Mouse (Mus musculus) telencephalon, adult 2 months (tissue): ENCODE data around the gene Abhd6.
A peak's percentile ranks its signal among the peaks of the same experiment; 100 is the strongest.

ENCODE experiments used
- DNase-seq: peaks from one replicate; pipeline ENCODE4 v3.0.0-alpha.2; 2011; ENCODE audit warnings: low read depth, low spot score

Abhd6 gene

GRCm38 (mm10) chr14:8062076-8062475 is 59.4 kb downstream of the Abhd6 start:
- no peak for DNase-seq

- peak; percentile 76 for DNase-seq
Observed at GRCm38 (mm10) chr14:8062537-8063301, 60.0 kb downstream of the Abhd6 start.

DNA sequence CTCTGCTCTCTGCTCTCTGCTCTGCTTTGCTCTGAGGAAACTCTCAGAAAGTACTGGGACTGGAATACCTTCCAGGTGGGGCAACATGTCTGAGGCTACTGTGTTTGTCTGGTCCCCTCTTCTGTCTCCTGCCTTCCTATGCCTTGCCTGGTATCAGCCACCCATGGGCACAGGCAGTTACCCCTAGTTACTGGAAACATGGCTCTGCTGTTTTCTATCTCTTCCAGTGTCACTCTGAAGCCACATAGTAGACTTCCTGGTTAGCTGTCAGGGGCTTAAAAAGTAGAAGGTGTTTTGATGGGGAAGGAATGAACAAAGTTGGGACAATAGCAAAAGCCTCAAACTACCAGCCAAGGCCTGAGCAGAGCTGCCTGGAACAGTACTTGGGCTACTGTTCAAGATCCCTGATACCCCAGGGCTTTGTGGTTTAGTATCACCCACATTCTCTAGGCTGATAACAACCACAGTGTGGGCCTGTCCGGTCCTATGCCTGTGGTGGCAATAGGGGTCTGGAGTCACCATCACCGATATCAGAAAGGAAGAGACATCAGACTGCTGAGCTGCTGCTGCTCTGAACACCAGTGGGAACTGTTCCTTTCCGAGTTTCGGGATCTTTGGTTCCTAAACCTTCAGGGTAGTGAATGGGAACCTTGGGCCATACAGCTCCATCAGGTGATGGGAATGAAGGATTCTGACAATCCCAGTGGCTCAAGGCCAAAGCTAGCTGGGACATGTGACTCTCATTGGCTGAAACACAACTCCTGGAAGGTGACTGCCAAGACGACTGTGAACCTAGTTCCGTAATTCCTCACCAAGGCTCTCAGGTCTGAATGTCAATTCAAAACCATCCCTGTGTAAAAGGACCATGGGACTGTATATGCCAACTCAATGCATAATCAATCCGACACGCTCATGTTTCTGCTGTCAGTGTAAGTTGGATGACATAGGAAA is 61.4 kb downstream of the Abhd6 start:
- no peak for DNase-seq

DNA sequence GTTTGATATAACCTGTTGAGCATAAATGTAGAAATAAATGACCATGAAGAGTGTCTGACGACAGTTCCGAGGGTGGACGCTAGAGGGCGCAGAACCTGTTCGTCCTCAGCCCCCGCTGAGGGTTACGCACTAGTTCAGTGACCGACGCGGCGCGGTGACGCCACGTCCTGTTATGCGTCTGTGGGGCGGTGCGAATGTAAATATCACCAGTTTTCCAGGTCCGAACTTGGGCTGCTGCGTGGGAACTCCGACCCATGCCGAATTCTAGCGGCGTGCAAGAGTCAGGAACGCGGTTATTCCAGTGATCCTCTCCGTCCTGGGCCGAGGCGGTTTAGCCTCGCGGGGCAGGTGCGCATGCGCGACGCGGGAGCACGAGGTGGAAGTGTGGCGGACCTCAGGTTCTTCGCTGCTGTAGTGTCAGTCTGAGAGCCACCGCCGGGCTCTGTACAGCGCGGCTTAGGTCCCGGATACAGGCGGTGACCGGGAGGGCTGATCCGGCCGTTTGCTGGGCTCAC is 77.5 kb downstream of the Abhd6 start, which contains the start of gene Rpp14:
TSS of gene Rpp14 (plus strand) at position 203 of the 515 bp plus-strand sequence.
- DNase-seq: peak; percentile 92

DNA sequence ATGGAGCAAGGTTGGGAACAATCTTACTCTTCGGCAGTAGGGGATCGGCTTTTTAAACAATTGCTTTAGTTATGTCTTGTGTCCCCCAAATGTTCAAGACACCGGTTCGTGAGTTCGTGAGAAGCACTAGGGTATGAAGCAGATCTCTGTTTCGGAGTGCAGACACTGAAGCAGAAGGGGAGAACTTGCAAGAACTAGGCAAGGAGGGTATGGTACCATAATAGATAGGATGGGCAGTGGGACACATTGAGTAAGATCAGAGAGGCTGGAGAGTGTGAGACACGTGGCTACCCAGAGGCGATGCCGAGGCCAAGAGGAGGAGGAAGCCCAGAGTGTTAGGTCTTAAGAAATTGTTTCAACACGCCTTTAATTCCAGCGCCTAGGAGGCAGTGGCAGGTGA is 78.0 kb downstream of the Abhd6 start:
- no peak for DNase-seq

DNA sequence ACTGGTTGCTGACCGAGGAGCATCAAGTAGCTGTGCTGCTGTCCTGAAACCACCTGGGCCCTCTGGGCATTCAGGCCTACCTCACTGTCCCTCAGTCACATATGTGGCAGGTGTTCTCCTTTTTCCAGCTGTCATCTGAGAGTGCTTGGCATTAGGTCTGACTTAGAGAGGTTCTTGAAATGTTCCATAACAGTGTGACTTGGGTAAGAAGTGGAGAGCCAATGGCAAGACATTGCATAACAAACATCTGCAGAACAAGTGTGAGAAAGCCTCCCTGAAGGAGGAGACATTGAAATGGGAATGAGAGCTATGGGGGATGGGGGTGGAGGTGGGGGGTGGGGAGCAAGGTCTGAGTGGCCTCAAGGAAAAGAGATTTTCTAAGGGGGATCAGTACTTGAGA is 80.2 kb downstream of the Abhd6 start:
- DNase-seq: no peak

GRCm38 (mm10) chr14:8089016-8089415 is 86.3 kb downstream of the Abhd6 start:
- no peak for DNase-seq

GRCm38 (mm10) chr14:8092573-8092972 is 89.9 kb downstream of the Abhd6 start:
- no peak for DNase-seq

GRCm38 (mm10) chr14:8093427-8093826 is 90.7 kb downstream of the Abhd6 start:
- DNase-seq: no peak

DNA sequence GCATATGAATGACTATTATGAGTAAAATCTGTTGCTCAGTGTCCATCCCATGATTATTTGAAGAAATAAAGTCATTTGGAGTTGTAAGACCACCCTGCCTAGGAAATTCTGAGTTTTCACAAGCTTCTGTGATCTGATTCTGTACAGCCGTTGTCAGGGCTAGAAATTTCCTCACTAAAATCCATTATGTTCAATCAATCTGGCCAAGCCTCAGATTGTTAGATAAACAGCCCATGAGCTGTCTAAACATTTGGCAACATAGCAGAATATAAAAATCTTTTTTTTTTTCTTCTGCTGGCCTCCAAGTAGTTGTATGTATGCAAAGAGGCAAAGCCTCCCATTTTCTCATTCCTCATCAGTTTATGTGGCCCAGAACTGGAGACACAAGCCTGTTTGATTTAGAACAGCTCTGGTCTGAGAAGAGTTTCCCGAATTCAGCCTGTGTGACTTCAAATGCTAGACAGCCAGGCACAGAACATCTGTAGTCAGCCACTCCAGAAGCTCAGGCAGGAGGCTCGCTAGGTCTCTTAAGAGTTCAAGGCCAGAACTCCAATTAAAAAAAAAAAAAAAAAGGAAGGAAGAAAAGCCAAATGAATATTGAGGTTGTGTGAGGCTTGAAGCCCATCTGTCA is 92.3 kb downstream of the Abhd6 start:
- no peak for DNase-seq

DNA sequence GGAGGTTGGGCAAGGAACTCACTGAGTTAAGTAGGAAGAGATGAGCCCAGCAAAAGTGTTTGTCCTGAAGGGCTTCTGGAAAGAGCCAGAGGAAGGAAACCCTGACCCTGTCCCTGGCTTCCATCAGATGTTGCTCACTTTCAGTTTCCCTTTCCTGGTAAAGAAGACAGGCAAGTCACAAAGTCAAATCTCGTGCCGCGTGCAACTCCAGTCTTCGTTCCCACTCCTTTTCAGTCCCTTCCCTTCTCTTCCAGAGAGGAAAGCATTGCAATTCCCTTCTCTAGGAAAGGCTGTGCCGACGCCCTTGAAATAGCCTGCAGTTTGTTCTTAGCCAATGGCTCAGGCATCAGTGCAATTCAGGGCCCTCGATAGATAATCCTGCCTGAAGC is 92.9 kb downstream of the Abhd6 start:
- no peak for DNase-seq

DNA sequence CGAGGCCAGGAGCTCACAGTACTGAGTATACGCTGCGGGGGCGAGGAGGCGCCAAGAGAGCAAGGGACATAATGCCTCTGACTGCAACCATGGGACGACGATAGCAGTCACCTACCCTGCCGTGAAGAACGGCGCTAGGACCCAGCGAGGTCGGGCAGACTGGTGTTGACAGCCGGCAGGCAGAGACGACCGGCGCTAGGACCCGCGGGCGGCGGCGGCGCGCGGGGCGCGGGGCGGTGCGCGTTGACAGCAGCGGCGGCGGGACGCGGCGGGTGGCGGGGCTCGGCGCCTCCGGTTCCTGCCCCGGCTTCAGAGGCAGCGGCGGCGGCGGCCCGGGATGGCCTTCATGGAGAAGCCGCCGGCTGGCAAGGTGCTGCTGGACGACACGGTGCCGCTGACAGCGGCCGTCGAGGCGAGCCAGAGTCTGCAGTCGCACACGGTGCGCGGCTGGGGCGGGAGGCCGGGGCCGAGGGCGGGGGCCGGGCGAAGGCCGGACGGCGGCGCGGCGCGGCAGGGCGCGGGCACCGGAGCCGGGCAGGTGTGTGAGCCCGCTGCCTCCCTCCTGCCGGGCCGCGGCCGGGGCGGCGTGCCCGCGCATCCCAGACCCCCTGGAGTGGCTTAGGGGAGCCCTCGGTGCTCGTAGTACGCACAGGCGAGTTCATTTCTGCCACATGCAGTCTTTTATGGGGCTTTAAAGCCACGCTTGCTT is 95.4 kb downstream of the Abhd6 start, which contains the start of gene Pxk:
TSS of gene Pxk (plus strand) at position 234 of the 709 bp plus-strand sequence.
- DNase-seq: peak; percentile 86

GRCm38 (mm10) chr14:8098687-8098995 is 95.9 kb downstream of the Abhd6 start:
- DNase-seq: no peak

GRCm38 (mm10) chr14:8099561-8100021 is 96.9 kb downstream of the Abhd6 start:
- DNase-seq: no peak

DNA sequence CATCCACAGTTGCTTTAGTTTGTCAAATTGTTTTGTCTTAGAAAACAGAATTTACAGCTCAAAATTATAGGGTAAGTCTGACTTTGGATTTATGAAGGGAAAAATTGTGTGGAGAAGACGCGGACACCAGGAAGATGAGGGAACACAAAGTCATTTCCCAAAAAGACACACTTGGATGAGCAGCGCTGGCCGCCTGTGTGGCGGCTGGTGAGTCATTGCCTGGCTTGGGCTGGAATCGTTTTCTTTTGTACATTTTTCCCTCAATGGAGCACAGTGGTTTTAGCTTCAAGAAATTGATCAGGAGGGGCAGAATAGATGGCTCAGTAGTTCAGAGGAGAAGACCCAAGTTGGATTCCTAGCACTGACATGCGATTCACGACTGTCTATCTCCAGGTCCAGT is 99.2 kb downstream of the Abhd6 start:
- no peak for DNase-seq

- DNase-seq: no peak
Observed at GRCm38 (mm10) chr14:8102676-8103075, 100.0 kb downstream of the Abhd6 start.
